Mouse (Mus musculus): Measurements from ENCODE around the gene Atp8b2.

DNA sequence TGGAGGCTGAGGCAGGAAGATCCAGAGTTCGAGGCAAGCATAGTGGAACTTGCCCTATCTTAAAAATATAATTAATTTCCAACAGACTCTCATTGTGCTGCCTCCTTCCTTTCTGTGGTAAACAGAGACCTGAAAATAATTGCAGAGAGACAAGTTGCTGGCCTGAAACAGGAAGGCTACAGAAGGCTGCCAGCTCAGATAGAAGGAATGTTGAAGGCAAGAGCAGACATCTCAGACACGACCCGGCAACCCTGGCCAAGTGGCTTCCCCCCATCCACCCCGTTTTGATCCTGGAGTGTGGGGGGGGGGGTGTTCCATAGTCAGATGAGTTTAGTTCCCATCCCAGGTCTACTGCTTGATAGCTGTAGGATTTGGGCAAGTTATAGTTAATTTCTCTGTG, 48.6 kb downstream of the Atp8b2 start:
- TF ChIP-seq CTCF (IDR thresholded peaks at IDR 0.05; ENCODE audit: low read depth, low read length) (no peak), POLR2A (IDR thresholded peaks at IDR 0.05; ENCODE audit: borderline replicate concordance, low read depth, low read length) (no peak)

Measured in bone marrow macrophage, adult 2 months (primary cell).